ENCODE assay signal across 23 mouse cellular contexts in genomic region chr10:125984473-125985035, GRCm38 (mm10). TPM values are rescaled to one million over a fixed set of nuclear protein-coding genes. Genes with fewer than 3 reads are reported as not detected.
DNase-seq lines count a peak whose midpoint lies in the region; ATAC-seq and TF ChIP-seq lines count a peak whose summit lies in the region.
"Had no signal": no experiment of that assay in that cellular context is flagged by ENCODE, and none has a peak within 500 bp of the region (broad histone marks: within the 10 kb centered on the region; RNA-seq: fewer than 3 reads in every experiment).

No protein-coding gene starts in this region.

- TF ChIP-seq CTCF in heart, adult 2 months (IDR thresholded peaks at IDR 0.05) = no peak

- H3K36me3 ChIP-seq in heart, adult 2 months (ENCODE audit: control insufficient read depth, insufficient read depth, low read length) = no peaks in the 10 kb centered on the region
- peaks cover 76% of the 10 kb centered on the region for H3K36me3 ChIP-seq in limb, embryonic 12.5 days
- H3K36me3 ChIP-seq in limb, embryonic 10.5 days = peaks cover 97% of the 10 kb centered on the region
- H3K36me3 ChIP-seq: forebrain, embryonic 15.5 days; heart, embryonic 10.5 days; hindbrain, embryonic 13.5 days had no signal

- H3K4me2 ChIP-seq in limb, embryonic 12.5 days = no peak overlapping the region
- H3K4me2 ChIP-seq: embryonic facial prominence, embryonic 15.5 days; forebrain, embryonic 15.5 days; hindbrain, embryonic 13.5 days had no signal

- no peaks in the 10 kb centered on the region for H3K9me3 ChIP-seq in limb, embryonic 12.5 days
- no peaks in the 10 kb centered on the region for H3K9me3 ChIP-seq in limb, embryonic 10.5 days (replicated peaks)
- H3K9me3 ChIP-seq: embryonic facial prominence, embryonic 15.5 days; forebrain, embryonic 10.5 days; forebrain, embryonic 15.5 days; heart, embryonic 10.5 days; hindbrain, embryonic 13.5 days had no signal

- peak; percentile 55 for DNase-seq in heart, adult 11 months
- DNase-seq in heart, adult 2 months = no peak
- no peak for DNase-seq in limb, embryonic 10.5 days (ENCODE audit: low spot score)
- peak; percentile 65 for DNase-seq in 3T3-L1 (ENCODE audit: low read depth, low spot score)
- peak; percentile 32 for DNase-seq in adipocyte (ENCODE audit: low spot score)
- DNase-seq in urinary bladder, postnatal 14 days (ENCODE audit: low spot score) = no peak
- DNase-seq in ovary, postnatal 14 days (ENCODE audit: low spot score) = no peak
- DNase-seq: adrenal gland, postnatal 10 days; cerebellum, adult 11 months; cerebellum, adult 8-10 months; cerebellum, postnatal 14 days; embryo, embryonic 11 days; gastrocnemius, postnatal 14 days; heart, postnatal 10 days; heart, postnatal 4 days had no signal

- H3K27ac ChIP-seq in heart, adult 2 months = no peak overlapping the region
- H3K27ac ChIP-seq in limb, embryonic 12.5 days = no peak overlapping the region
- H3K27ac ChIP-seq in limb, embryonic 10.5 days = no peak overlapping the region
- H3K27ac ChIP-seq: embryonic facial prominence, embryonic 15.5 days; forebrain, embryonic 10.5 days; forebrain, embryonic 15.5 days; heart, embryonic 10.5 days; hindbrain, embryonic 13.5 days; hindbrain, postnatal 0 days had no signal

- no peak overlapping the region for H3K4me3 ChIP-seq in heart, adult 2 months
- no peak overlapping the region for H3K4me3 ChIP-seq in limb, embryonic 12.5 days (replicated peaks)
- H3K4me3 ChIP-seq in limb, embryonic 10.5 days = no peak overlapping the region
- H3K4me3 ChIP-seq: embryonic facial prominence, embryonic 15.5 days; erythroblast, embryonic 14.5 days; forebrain, embryonic 10.5 days; forebrain, embryonic 15.5 days; heart, embryonic 10.5 days; hindbrain, embryonic 13.5 days had no signal

- 83% methylated on average over 9 of the region's 9 CpGs for WGBS in heart, adult 2 months
- WGBS in limb, embryonic 12.5 days = 66% methylated on average over 9 of the region's 9 CpGs
- 78% methylated on average over 9 of the region's 9 CpGs for WGBS in limb, embryonic 10.5 days

- no peak for TF ChIP-seq EP300 in heart, adult 2 months (IDR thresholded peaks at IDR 0.05; ENCODE audit: insufficient read depth, low read depth, low read length)

- intact Hi-C loops in heart, adult 2 months (cut with DNase I) = no loop called here

- H3K4me1 ChIP-seq in heart, adult 2 months (ENCODE audit: control insufficient read depth, insufficient read depth, low read length) = no peaks in the 10 kb centered on the region
- peaks cover 82% of the 10 kb centered on the region for H3K4me1 ChIP-seq in limb, embryonic 12.5 days (replicated peaks)
- peaks cover 59% of the 10 kb centered on the region for H3K4me1 ChIP-seq in limb, embryonic 10.5 days
- H3K4me1 ChIP-seq: heart, embryonic 10.5 days; hindbrain, embryonic 13.5 days had no signal

- TF ChIP-seq POLR2A in heart, adult 2 months (IDR thresholded peaks at IDR 0.05; ENCODE audit: insufficient read depth, low read depth, low read length) = no peak

- no peak overlapping the region for H3K9ac ChIP-seq in heart, adult 2 months (ENCODE audit: low read depth, low read length)
- no peak overlapping the region for H3K9ac ChIP-seq in limb, embryonic 12.5 days (replicated peaks)
- H3K9ac ChIP-seq: embryonic facial prominence, embryonic 15.5 days; forebrain, embryonic 15.5 days; hindbrain, embryonic 13.5 days had no signal

- 0 out of 2 replicates have a peak, but pooled peaks have one; percentile 49 for ATAC-seq in limb, embryonic 12.5 days (ENCODE audit: insufficient number of reproducible peaks, insufficient read depth, low FRiP score, low TSS enrichment, low read depth)
- ATAC-seq: forebrain, embryonic 15.5 days; hindbrain, postnatal 0 days had no signal

- no peaks in the 10 kb centered on the region for H3K79me2 ChIP-seq in heart, adult 2 months (replicated peaks; ENCODE audit: control insufficient read depth, insufficient read depth, low read length)

- H3K27me3 ChIP-seq in heart, adult 2 months (ENCODE audit: control insufficient read depth, insufficient read depth, low read length) = no peaks in the 10 kb centered on the region
- no peaks in the 10 kb centered on the region for H3K27me3 ChIP-seq in limb, embryonic 12.5 days
- H3K27me3 ChIP-seq in limb, embryonic 10.5 days (ENCODE audit: low read depth, poor library complexity, severe bottlenecking) = no peaks in the 10 kb centered on the region
- H3K27me3 ChIP-seq: embryonic facial prominence, embryonic 15.5 days; forebrain, embryonic 15.5 days; hindbrain, embryonic 13.5 days had no signal

RNA-seq across cellular contexts. Expression of gene Lrig3, which starts 18.6 kb away (rescaled TPM):
- 1 to 10 TPM; 1.4 to 2.2 TPM for total RNA-seq in heart, adult 2 months (2021)
- polyA plus RNA-seq in heart, adult 2 months (2012; rRNA removed) = 1.3 and 1.7 TPM in 2 replicates
- polyA plus RNA-seq in limb, embryonic 12.5 days (2016; fragmentation: Nextera tagmentation; extraction: Ambion mirVana) = 84.4 and 85.6 TPM in 2 replicates
- polyA plus RNA-seq in limb, embryonic 10.5 days (2016; fragmentation: Nextera tagmentation; extraction: Ambion mirVana) = 31.6 and 49.9 TPM in 2 replicates
- polyA plus RNA-seq: erythroblast, embryonic 14.5 days had no signal

Comparison
In these comparisons a context has a peak if more than half of its experiments do, and no peak if none do; other contexts are left out.
1. DNase-seq: peak in heart, adult 11 months (single experiment), 3T3-L1 (single experiment) and adipocyte (single experiment); none in heart, adult 2 months (0 of 2), limb, embryonic 10.5 days (single experiment), urinary bladder, postnatal 14 days (single experiment) and ovary, postnatal 14 days (single experiment).
2. RNA of gene Lrig3, which starts 18.6 kb away (polyA plus RNA-seq): 84.4 to 85.6 TPM in limb, embryonic 12.5 days and 31.6 to 49.9 TPM in limb, embryonic 10.5 days; 1.3 to 1.7 TPM in heart, adult 2 months; every median in the first group is over 10 times any median in the second.